Mouse (Mus musculus) testis, adult 10 weeks (tissue): ENCODE measurements around the gene Olfr1489. TPM values are rescaled to one million over a fixed set of nuclear protein-coding genes. Genes with fewer than 3 reads are reported as not detected.

ENCODE experiments used
- polyA plus RNA-seq: library from polyadenylated mRNA; stranded (reverse); fragments of 350-450 nt; fragmentation: Illumina TruSeq; extraction: RNeasy Lipid Tissue Mini Kit (QIAGEN cat#74804); gene quantifications from one replicate; pipeline ENCODE4 v1.2.3, GENCODE M21; 2014; ENCODE audit warnings: low read depth, low replicate concordance

The Olfr1489 gene
- not detected for polyA plus RNA-seq

GRCm38 (mm10) chr19:13631321-13631720 lies at the start of gene Olfr1489:
TSS of gene Olfr1489 (plus strand) at chr19:13631621.

GRCm38 (mm10) chr19:13583211-13583610 lies 48.2 kb upstream of the Olfr1489 start, which contains the start of gene Olfr1484:
TSS of gene Olfr1484 (plus strand) at chr19:13583511.

GRCm38 (mm10) chr19:13617075-13617474 lies 14.3 kb upstream of the Olfr1489 start, which contains the start of gene Olfr1487:
TSS of gene Olfr1487 (plus strand) at chr19:13617375.

GRCm38 (mm10) chr19:13650791-13651190 lies 19.4 kb downstream of the Olfr1489 start, which contains the start of gene Olfr1490:
TSS of gene Olfr1490 (plus strand) at chr19:13651091.

Other genes starting within 250 kb of the Olfr1489 start
- not detected for gene Olfr1469, start 223.8 kb upstream of the Olfr1489 start, polyA plus RNA-seq
- not detected for gene Olfr1471, start 188.2 kb upstream of the Olfr1489 start, polyA plus RNA-seq
- gene Olfr1472, start 175.5 kb upstream of the Olfr1489 start, polyA plus RNA-seq, result not detected
- not detected for gene Olfr1474, start 162.1 kb upstream of the Olfr1489 start, polyA plus RNA-seq
- not detected for gene Olfr1475, start 151.4 kb upstream of the Olfr1489 start, polyA plus RNA-seq
- not detected for gene Olfr1477, start 131.1 kb upstream of the Olfr1489 start, polyA plus RNA-seq
- not detected for gene Olfr1480, start 103.7 kb upstream of the Olfr1489 start, polyA plus RNA-seq
- gene Olfr1484, start 48.1 kb upstream of the Olfr1489 start, polyA plus RNA-seq, result not detected
- not detected for gene Olfr1487, start 14.2 kb upstream of the Olfr1489 start, polyA plus RNA-seq
- not detected for gene Olfr1490, start 19.5 kb downstream of the Olfr1489 start, polyA plus RNA-seq
- gene Olfr1491, start 65.6 kb downstream of the Olfr1489 start, polyA plus RNA-seq, result not detected
- gene Olfr1493-ps1, start 91.7 kb downstream of the Olfr1489 start, polyA plus RNA-seq, result not detected
- gene Olfr1494, start 108.1 kb downstream of the Olfr1489 start, polyA plus RNA-seq, result not detected
- not detected for gene Olfr1495, start 133.0 kb downstream of the Olfr1489 start, polyA plus RNA-seq
- gene Olfr1496, start 146.3 kb downstream of the Olfr1489 start, polyA plus RNA-seq, result not detected
- gene Olfr1497, start 166.6 kb downstream of the Olfr1489 start, polyA plus RNA-seq, result not detected
- gene Olfr1499, start 187.8 kb downstream of the Olfr1489 start, polyA plus RNA-seq, result not detected
- gene Olfr1500, start 198.9 kb downstream of the Olfr1489 start, polyA plus RNA-seq, result not detected
- not detected for gene Olfr1501, start 219.1 kb downstream of the Olfr1489 start, polyA plus RNA-seq
- gene Olfr1502, start 230.2 kb downstream of the Olfr1489 start, polyA plus RNA-seq, result not detected